Mouse (Mus musculus): ENCODE results near the gene Txn2. TPM values are rescaled to one million over a fixed set of nuclear protein-coding genes. Genes with fewer than 3 reads are reported as not detected.

The Txn2 gene
- total and polyA plus RNA-seq, 3 experiments = 260 to 403 (median 299) TPM

GRCm38 (mm10) chr15:77883697-77884010 is 45.2 kb downstream of the Txn2 start:
- Histone ChIP-seq H3K4me1 (ENCODE audit: control insufficient read depth, insufficient read depth, low read length) (no peaks in the 10 kb centered on the region), H3K27ac (peak overlapping the region; percentile 51), H3K9ac (ENCODE audit: low read depth, low read length) (no peak overlapping the region), H3K79me2 (replicated peaks; ENCODE audit: control insufficient read depth, insufficient read depth, low read length) (no peaks in the 10 kb centered on the region), H3K4me3 (no peak overlapping the region), H3K27me3 (ENCODE audit: control insufficient read depth, insufficient read depth, low read length) (no peaks in the 10 kb centered on the region), H3K36me3 (ENCODE audit: control insufficient read depth, insufficient read depth, low read length) (no peaks in the 10 kb centered on the region)
- peak in 1 of 2 experiments; percentile 33 for DNase-seq
- no peak for TF ChIP-seq POLR2A (IDR thresholded peaks at IDR 0.05; ENCODE audit: insufficient read depth, low read depth, low read length)
- no peak for TF ChIP-seq CTCF (IDR thresholded peaks at IDR 0.05)
- no peak for TF ChIP-seq EP300 (IDR thresholded peaks at IDR 0.05; ENCODE audit: insufficient read depth, low read depth, low read length)
- intact Hi-C loops (cut with DNase I) = no loop called here
- WGBS = 73% methylated on average over 4 of the region's 4 CpGs

GRCm38 (mm10) chr15:77882797-77883696 is 45.8 kb downstream of the Txn2 start:
- no peak for TF ChIP-seq EP300 (IDR thresholded peaks at IDR 0.05; ENCODE audit: insufficient read depth, low read depth, low read length)
- TF ChIP-seq CTCF (IDR thresholded peaks at IDR 0.05) = no peak
- TF ChIP-seq POLR2A (IDR thresholded peaks at IDR 0.05; ENCODE audit: insufficient read depth, low read depth, low read length) = no peak
- Histone ChIP-seq H3K9ac (ENCODE audit: low read depth, low read length) (no peak overlapping the region), H3K36me3 (ENCODE audit: control insufficient read depth, insufficient read depth, low read length) (no peaks in the 10 kb centered on the region), H3K4me3 (no peak overlapping the region), H3K4me1 (ENCODE audit: control insufficient read depth, insufficient read depth, low read length) (no peaks in the 10 kb centered on the region), H3K27me3 (ENCODE audit: control insufficient read depth, insufficient read depth, low read length) (no peaks in the 10 kb centered on the region), H3K27ac (peak overlapping the region; percentile 51), H3K79me2 (replicated peaks; ENCODE audit: control insufficient read depth, insufficient read depth, low read length) (no peaks in the 10 kb centered on the region)
- WGBS = 44% methylated on average over 17 of the region's 17 CpGs
- DNase-seq = peak in 1 of 2 experiments; percentile 40
- intact Hi-C loops (cut with DNase I) = no loop called here

GRCm38 (mm10) chr15:77882297-77882696 is 46.5 kb downstream of the Txn2 start:
- Histone ChIP-seq H3K36me3 (ENCODE audit: control insufficient read depth, insufficient read depth, low read length) (no peaks in the 10 kb centered on the region), H3K4me3 (no peak overlapping the region), H3K79me2 (replicated peaks; ENCODE audit: control insufficient read depth, insufficient read depth, low read length) (no peaks in the 10 kb centered on the region), H3K9ac (ENCODE audit: low read depth, low read length) (no peak overlapping the region), H3K4me1 (ENCODE audit: control insufficient read depth, insufficient read depth, low read length) (no peaks in the 10 kb centered on the region), H3K27me3 (ENCODE audit: control insufficient read depth, insufficient read depth, low read length) (no peaks in the 10 kb centered on the region), H3K27ac (peak overlapping the region; percentile 23; the same call in 1 of the 2 replicates)
- intact Hi-C loops (cut with DNase I) = no loop called here
- no peak for TF ChIP-seq EP300 (IDR thresholded peaks at IDR 0.05; ENCODE audit: insufficient read depth, low read depth, low read length)
- no peak for TF ChIP-seq CTCF (IDR thresholded peaks at IDR 0.05)
- TF ChIP-seq POLR2A (IDR thresholded peaks at IDR 0.05; ENCODE audit: insufficient read depth, low read depth, low read length) = no peak
- WGBS = 75% methylated on average over 6 of the region's 6 CpGs
- DNase-seq = no peak

GRCm38 (mm10) chr15:77881698-77882097 is 47.1 kb downstream of the Txn2 start:
- no peak overlapping the region; the same call in 1 of the 2 replicates for H3K27ac ChIP-seq
- H3K4me1 ChIP-seq (ENCODE audit: control insufficient read depth, insufficient read depth, low read length) = no peaks in the 10 kb centered on the region
- H3K79me2 ChIP-seq (replicated peaks; ENCODE audit: control insufficient read depth, insufficient read depth, low read length) = no peaks in the 10 kb centered on the region
- intact Hi-C loops (cut with DNase I) = no loop called here
- TF ChIP-seq CTCF (IDR thresholded peaks at IDR 0.05) (no peak), POLR2A (IDR thresholded peaks at IDR 0.05; ENCODE audit: insufficient read depth, low read depth, low read length) (no peak), EP300 (IDR thresholded peaks at IDR 0.05; ENCODE audit: insufficient read depth, low read depth, low read length) (no peak)
- H3K27me3 ChIP-seq (ENCODE audit: control insufficient read depth, insufficient read depth, low read length) = no peaks in the 10 kb centered on the region
- H3K4me3 ChIP-seq = no peak overlapping the region
- DNase-seq = no peak
- H3K9ac ChIP-seq (ENCODE audit: low read depth, low read length) = no peak overlapping the region
- H3K36me3 ChIP-seq (ENCODE audit: control insufficient read depth, insufficient read depth, low read length) = no peaks in the 10 kb centered on the region
- WGBS = 68% methylated on average over 5 of the region's 5 CpGs

- Histone ChIP-seq H3K36me3 (ENCODE audit: control insufficient read depth, insufficient read depth, low read length) (no peaks in the 10 kb centered on the region), H3K27me3 (ENCODE audit: control insufficient read depth, insufficient read depth, low read length) (no peaks in the 10 kb centered on the region), H3K4me3 (no peak overlapping the region), H3K4me1 (ENCODE audit: control insufficient read depth, insufficient read depth, low read length) (no peaks in the 10 kb centered on the region), H3K9ac (ENCODE audit: low read depth, low read length) (no peak overlapping the region), H3K27ac (no peak overlapping the region), H3K79me2 (replicated peaks; ENCODE audit: control insufficient read depth, insufficient read depth, low read length) (no peaks in the 10 kb centered on the region)
- intact Hi-C loops (cut with DNase I) = no loop called here
- no peak for DNase-seq
- TF ChIP-seq POLR2A (IDR thresholded peaks at IDR 0.05; ENCODE audit: insufficient read depth, low read depth, low read length) (no peak), CTCF (IDR thresholded peaks at IDR 0.05) (no peak), EP300 (IDR thresholded peaks at IDR 0.05; ENCODE audit: insufficient read depth, low read depth, low read length) (no peak)
- 81% methylated on average over 5 of the region's 5 CpGs for WGBS
Measured at GRCm38 (mm10) chr15:77880738-77881137, 48.1 kb downstream of the Txn2 start.

GRCm38 (mm10) chr15:77879756-77880155 is 49.0 kb downstream of the Txn2 start:
- TF ChIP-seq EP300 (IDR thresholded peaks at IDR 0.05; ENCODE audit: insufficient read depth, low read depth, low read length) (no peak), CTCF (IDR thresholded peaks at IDR 0.05) (no peak), POLR2A (IDR thresholded peaks at IDR 0.05; ENCODE audit: insufficient read depth, low read depth, low read length) (no peak)
- H3K4me3 ChIP-seq = no peak overlapping the region
- no peaks in the 10 kb centered on the region for H3K79me2 ChIP-seq (replicated peaks; ENCODE audit: control insufficient read depth, insufficient read depth, low read length)
- H3K9ac ChIP-seq (ENCODE audit: low read depth, low read length) = no peak overlapping the region
- no peaks in the 10 kb centered on the region for H3K36me3 ChIP-seq (ENCODE audit: control insufficient read depth, insufficient read depth, low read length)
- 91% methylated on average over 3 of the region's 3 CpGs for WGBS
- H3K27me3 ChIP-seq (ENCODE audit: control insufficient read depth, insufficient read depth, low read length) = no peaks in the 10 kb centered on the region
- intact Hi-C loops (cut with DNase I) = no loop called here
- DNase-seq = no peak
- H3K27ac ChIP-seq = no peak overlapping the region
- no peaks in the 10 kb centered on the region for H3K4me1 ChIP-seq (ENCODE audit: control insufficient read depth, insufficient read depth, low read length)

All from heart, adult 2 months (tissue).